Mouse (Mus musculus): ENCODE results near the gene Lrrc8d. TPM values are rescaled to one million over a fixed set of nuclear protein-coding genes. Genes with fewer than 3 reads are reported as not detected.

The Lrrc8d gene
- polyA plus RNA-seq, 1 experiment: 0.09 TPM

DNA sequence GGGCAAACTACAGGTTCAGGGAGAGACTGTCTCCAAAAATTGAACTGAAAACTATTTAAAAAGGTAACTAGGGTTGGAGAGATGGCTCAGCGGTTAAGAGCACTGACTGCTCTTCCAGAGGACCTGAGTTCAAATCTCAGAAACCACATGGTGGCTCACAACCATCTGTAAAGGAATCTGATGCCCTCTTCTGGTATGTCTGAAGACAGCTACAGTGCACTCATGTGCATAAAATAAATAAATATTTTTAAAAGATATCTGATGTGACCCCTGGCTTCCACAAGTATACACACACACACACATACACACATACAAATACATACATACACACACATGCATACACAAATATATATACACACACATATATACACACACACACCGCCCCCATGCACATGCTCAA is 145.3 kb downstream of the Lrrc8d start:
- Histone ChIP-seq H3K9me3 (ENCODE audit: control insufficient read depth, low read length) (no peaks in the 10 kb centered on the region), H3K4me1 (ENCODE audit: control insufficient read depth) (no peaks in the 10 kb centered on the region), H3K4me3 (replicated peaks) (no peak overlapping the region), H3K27me3 (ENCODE audit: control insufficient read depth) (no peaks in the 10 kb centered on the region), H3K36me3 (ENCODE audit: control insufficient read depth) (no peaks in the 10 kb centered on the region)
- TF ChIP-seq GATA1 (IDR thresholded peaks at IDR 0.05; ENCODE audit: low read length) (no peak), TAL1 (IDR thresholded peaks at IDR 0.05; ENCODE audit: low read length) (no peak)

DNA sequence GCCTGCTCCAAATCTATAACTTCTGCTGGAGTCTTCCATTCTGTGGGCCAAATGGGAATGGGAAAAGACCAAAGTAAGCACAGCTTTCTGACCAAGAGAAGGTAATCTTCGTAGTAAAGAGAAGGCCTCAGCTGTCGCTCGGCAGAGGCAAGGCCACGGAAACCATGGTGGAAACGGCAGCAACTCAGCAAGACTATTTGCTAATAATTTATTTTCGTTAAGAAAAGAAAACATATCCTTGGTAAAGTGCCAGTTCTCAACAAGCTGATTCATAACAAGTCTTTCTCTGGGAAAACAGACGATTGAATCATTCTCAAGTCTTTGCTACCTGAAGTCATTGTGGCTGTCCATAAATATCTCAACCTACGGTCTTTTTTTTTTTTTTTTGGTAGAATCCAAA is 148.0 kb downstream of the Lrrc8d start:
- no peaks in the 10 kb centered on the region for H3K9me3 ChIP-seq (ENCODE audit: control insufficient read depth, low read length)
- TF ChIP-seq GATA1 (IDR thresholded peaks at IDR 0.05; ENCODE audit: low read length) (no peak), TAL1 (IDR thresholded peaks at IDR 0.05; ENCODE audit: low read length) (no peak)
- H3K36me3 ChIP-seq (ENCODE audit: control insufficient read depth): no peaks in the 10 kb centered on the region
- H3K4me3 ChIP-seq (replicated peaks): no peak overlapping the region
- no peaks in the 10 kb centered on the region for H3K4me1 ChIP-seq (ENCODE audit: control insufficient read depth)
- H3K27me3 ChIP-seq (ENCODE audit: control insufficient read depth): no peaks in the 10 kb centered on the region

DNA sequence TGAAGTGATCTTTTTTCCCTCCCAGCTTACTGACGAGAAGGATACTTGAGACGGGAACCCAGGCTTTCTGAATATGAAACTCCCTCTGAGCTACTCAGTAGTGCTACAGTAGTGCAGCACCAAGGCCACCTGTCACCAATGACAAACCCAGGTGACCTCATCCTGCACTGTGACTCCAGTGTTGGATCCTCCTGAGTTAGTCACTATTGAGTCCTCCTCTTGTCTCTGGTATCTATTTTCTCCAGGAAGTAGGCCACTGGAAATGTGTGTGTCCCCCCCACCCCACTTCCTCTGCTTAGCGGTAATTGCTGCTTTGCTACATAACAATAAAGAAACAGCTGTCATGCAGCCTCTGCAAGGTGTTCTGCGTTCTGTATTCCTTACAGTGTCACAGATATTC is 149.5 kb downstream of the Lrrc8d start:
- no peaks in the 10 kb centered on the region for H3K4me1 ChIP-seq (ENCODE audit: control insufficient read depth)

DNA sequence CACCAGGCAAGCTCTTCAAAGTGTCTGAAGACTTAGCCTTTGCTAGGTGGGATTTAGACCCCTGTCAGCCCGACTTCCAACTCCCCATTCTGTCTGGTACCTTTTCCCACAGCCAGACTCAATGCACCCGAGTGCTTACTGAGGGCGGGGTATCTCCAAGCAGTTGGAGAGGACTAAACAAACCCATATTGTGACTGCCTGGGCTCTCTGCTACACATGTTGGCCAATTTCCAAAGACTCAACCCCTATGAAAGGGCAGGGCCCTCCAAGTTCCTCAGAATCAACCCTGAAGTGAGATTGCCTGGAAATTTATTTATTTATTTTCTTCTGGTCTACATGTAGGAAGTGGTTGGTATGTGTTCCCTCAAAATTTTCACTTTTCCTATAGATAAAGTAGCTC is 149.9 kb downstream of the Lrrc8d start:
- Histone ChIP-seq H3K4me3 (replicated peaks) (no peak overlapping the region), H3K36me3 (ENCODE audit: control insufficient read depth) (no peaks in the 10 kb centered on the region), H3K4me1 (ENCODE audit: control insufficient read depth) (no peaks in the 10 kb centered on the region), H3K9me3 (ENCODE audit: control insufficient read depth, low read length) (no peaks in the 10 kb centered on the region), H3K27me3 (ENCODE audit: control insufficient read depth) (no peaks in the 10 kb centered on the region)
- TF ChIP-seq GATA1 (IDR thresholded peaks at IDR 0.05; ENCODE audit: low read length): no peak
- TF ChIP-seq TAL1 (IDR thresholded peaks at IDR 0.05; ENCODE audit: low read length): no peak

More for the DNA sequence above, 149.5 kb downstream of the Lrrc8d start:
- H3K4me3 ChIP-seq (replicated peaks): no peak overlapping the region
- H3K36me3 ChIP-seq (ENCODE audit: control insufficient read depth): no peaks in the 10 kb centered on the region
- TF ChIP-seq TAL1 (IDR thresholded peaks at IDR 0.05; ENCODE audit: low read length) (no peak), GATA1 (IDR thresholded peaks at IDR 0.05; ENCODE audit: low read length) (no peak)
- H3K9me3 ChIP-seq (ENCODE audit: control insufficient read depth, low read length): no peaks in the 10 kb centered on the region
- H3K27me3 ChIP-seq (ENCODE audit: control insufficient read depth): no peaks in the 10 kb centered on the region

DNA sequence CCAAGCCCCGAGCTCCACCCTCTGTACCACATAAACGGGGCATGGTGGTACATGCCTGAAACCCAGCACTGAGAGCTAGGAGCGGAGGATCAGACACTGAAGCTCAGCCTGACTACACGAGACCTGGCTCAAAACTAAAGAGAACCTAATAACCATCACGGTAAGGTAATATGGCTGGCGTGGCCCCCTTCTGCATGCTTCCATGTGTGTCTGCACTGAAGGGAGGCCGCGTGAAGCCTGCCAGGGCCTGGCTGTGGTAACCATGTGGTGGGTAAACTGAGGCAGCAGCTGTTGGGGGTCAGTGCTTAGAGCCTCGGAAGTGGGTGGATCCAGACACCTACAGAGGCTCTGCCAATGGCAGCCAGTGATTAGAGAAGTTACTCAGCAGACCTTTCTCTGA is 153.5 kb downstream of the Lrrc8d start:
- no peaks in the 10 kb centered on the region for H3K27me3 ChIP-seq (ENCODE audit: control insufficient read depth)
- no peaks in the 10 kb centered on the region for H3K9me3 ChIP-seq (ENCODE audit: control insufficient read depth, low read length)
- TF ChIP-seq TAL1 (IDR thresholded peaks at IDR 0.05; ENCODE audit: low read length) (no peak), GATA1 (IDR thresholded peaks at IDR 0.05; ENCODE audit: low read length) (no peak)
- H3K4me1 ChIP-seq (ENCODE audit: control insufficient read depth): no peaks in the 10 kb centered on the region
- no peaks in the 10 kb centered on the region for H3K36me3 ChIP-seq (ENCODE audit: control insufficient read depth)
- no peak overlapping the region for H3K4me3 ChIP-seq (replicated peaks)

DNA sequence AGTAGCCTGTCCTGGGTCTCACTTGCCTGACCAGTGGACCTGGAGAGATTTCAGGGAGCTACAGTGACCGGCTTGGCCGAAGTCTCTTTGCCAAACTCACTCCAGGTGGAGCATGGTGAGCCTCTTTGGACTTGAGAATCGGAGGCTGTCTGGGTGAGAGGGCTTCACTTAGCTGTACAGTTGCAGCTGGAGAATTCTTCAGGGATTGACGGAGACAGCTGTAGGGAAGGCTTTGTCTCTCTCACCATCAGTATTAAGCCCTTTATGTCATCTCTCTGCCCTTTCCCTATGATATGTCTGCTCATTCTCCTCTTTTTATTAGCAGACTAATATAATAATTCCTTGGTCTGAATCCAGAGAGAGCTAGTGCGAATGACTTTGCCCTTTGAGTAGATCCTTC is 157.7 kb downstream of the Lrrc8d start:
- TF ChIP-seq TAL1 (IDR thresholded peaks at IDR 0.05; ENCODE audit: low read length) (no peak), GATA1 (IDR thresholded peaks at IDR 0.05; ENCODE audit: low read length) (no peak)
- no peaks in the 10 kb centered on the region for H3K27me3 ChIP-seq (ENCODE audit: control insufficient read depth)

DNA sequence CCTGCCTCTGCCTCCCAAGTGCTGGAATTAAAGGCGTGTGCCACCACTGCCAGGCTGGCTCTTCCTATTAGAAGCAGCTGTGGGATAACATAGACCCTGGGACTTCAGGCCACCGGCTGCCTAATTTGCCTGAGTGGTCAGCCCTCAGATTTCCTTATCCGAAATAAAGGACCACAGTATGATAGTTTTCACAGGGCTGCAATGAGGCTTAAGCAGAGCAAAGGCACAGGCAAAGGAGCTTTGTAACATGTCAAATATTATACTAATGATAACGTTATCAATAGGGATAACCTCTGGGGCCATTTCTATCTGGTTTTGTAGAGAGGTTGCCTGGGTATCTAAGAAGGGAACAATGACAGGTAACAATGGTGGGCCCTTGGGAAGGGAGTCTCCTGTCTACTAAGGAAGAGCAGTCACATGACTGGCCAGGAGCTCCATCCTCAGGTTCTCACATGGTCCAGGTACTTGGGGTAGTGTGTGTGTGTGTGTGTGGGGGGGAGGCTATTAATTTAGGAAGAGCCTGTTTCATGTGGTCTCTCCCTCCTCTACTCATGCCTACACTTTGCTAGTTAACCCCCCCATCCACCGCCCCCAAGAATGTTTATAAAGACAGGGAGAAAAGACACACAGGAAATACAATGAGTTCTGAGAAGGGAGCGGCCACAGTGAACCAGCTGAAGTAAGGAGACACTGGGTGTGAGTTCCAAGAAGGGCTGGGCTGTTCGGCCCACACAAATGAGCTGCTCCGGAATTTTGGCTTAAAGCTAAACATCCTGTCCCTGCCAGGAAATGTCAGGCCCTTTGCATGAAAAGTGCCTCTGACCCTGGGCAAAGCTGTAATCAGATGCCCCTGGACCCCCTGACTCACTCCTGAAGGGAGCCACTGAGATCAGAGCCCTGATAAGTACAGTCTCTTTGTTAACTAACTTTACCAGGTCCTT is 159.3 kb downstream of the Lrrc8d start:
- peaks cover 3% of the 10 kb centered on the region; the same call in 1 of the 2 replicates for H3K4me1 ChIP-seq (ENCODE audit: control insufficient read depth)
- no peaks in the 10 kb centered on the region for H3K9me3 ChIP-seq (ENCODE audit: control insufficient read depth, low read length)
- no peaks in the 10 kb centered on the region for H3K27me3 ChIP-seq (ENCODE audit: control insufficient read depth)
- H3K36me3 ChIP-seq (ENCODE audit: control insufficient read depth): no peaks in the 10 kb centered on the region
- no peak overlapping the region for H3K4me3 ChIP-seq (replicated peaks)
- no peak for TF ChIP-seq TAL1 (IDR thresholded peaks at IDR 0.05; ENCODE audit: low read length)
- no peak for TF ChIP-seq GATA1 (IDR thresholded peaks at IDR 0.05; ENCODE audit: low read length)

More for the DNA sequence above, 157.7 kb downstream of the Lrrc8d start:
- H3K9me3 ChIP-seq (ENCODE audit: control insufficient read depth, low read length): no peaks in the 10 kb centered on the region
- no peak overlapping the region for H3K4me3 ChIP-seq (replicated peaks)
- H3K4me1 ChIP-seq (ENCODE audit: control insufficient read depth): peaks cover 3% of the 10 kb centered on the region; the same call in 1 of the 2 replicates
- H3K36me3 ChIP-seq (ENCODE audit: control insufficient read depth): no peaks in the 10 kb centered on the region

DNA sequence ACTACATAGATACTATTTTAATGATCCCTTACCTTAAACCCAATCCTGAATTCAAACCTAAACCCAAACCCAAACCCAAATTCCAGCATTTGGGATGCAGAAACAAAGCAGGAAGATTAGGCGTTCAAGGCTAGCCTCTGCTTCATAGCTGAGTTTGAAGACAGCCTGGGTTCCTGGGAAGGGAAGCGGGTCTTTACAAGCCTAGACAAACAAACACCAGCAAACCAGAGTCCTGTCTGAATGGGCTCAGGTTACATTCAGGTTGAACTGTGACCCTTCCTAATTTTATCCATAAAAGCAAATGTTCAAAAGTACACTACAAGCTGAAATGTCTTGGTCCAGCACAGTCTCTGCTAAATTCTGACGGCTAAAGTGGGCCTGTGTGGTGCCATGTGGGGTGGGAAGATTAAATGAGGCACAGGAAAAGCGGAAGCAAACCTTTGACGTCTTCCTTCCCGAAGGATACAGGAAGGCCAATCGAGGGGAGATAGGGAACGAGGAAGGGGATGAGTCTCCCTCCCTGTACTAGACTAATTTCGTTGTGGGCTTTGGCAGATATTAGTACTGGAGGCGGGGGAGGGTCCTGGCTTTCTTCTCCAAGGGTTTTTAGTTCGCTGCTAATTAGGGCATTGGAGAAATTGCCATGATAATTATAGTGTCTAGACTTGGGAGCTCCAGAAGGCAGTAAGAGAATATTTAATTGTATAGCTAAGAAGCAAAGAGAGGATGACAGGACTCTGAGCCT is 160.1 kb downstream of the Lrrc8d start:
- H3K4me3 ChIP-seq (replicated peaks): no peak overlapping the region
- TF ChIP-seq TAL1 (IDR thresholded peaks at IDR 0.05; ENCODE audit: low read length): no peak
- no peak for TF ChIP-seq GATA1 (IDR thresholded peaks at IDR 0.05; ENCODE audit: low read length)
- peaks cover 3% of the 10 kb centered on the region; the same call in 1 of the 2 replicates for H3K4me1 ChIP-seq (ENCODE audit: control insufficient read depth)
- no peaks in the 10 kb centered on the region for H3K36me3 ChIP-seq (ENCODE audit: control insufficient read depth)
- no peaks in the 10 kb centered on the region for H3K27me3 ChIP-seq (ENCODE audit: control insufficient read depth)
- no peaks in the 10 kb centered on the region for H3K9me3 ChIP-seq (ENCODE audit: control insufficient read depth, low read length)

DNA sequence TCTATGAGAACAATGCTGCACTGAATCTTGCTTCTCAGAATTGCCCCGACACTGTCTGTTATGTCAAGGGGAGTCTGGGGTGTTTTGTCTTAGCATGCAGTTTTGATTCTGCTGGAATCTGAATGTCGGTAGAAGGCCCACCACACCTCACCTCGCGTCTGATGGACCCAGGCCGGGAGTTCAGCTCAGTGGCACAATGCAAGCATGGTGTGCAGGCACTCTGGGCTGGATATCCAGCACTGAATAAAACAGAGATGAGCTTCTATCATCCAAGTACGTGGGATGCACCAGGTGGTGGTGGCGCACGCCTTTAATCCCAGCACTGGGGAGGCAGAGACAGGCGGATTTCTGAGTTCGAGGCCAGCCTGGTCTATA is 160.7 kb downstream of the Lrrc8d start:
- no peak overlapping the region for H3K4me3 ChIP-seq (replicated peaks)
- H3K27me3 ChIP-seq (ENCODE audit: control insufficient read depth): no peaks in the 10 kb centered on the region
- H3K36me3 ChIP-seq (ENCODE audit: control insufficient read depth): no peaks in the 10 kb centered on the region
- H3K4me1 ChIP-seq (ENCODE audit: control insufficient read depth): peaks cover 3% of the 10 kb centered on the region; the same call in 1 of the 2 replicates
- no peaks in the 10 kb centered on the region for H3K9me3 ChIP-seq (ENCODE audit: control insufficient read depth, low read length)
- TF ChIP-seq GATA1 (IDR thresholded peaks at IDR 0.05; ENCODE audit: low read length) (no peak), TAL1 (IDR thresholded peaks at IDR 0.05; ENCODE audit: low read length) (no peak)
